Mouse (Mus musculus): ENCODE results near the gene 4632433K11Rik.

GRCm38 (mm10) chr7:5012681-5013513 lies 21.0 kb upstream of the 4632433K11Rik start:
- no peak for TF ChIP-seq GATA1 (IDR thresholded peaks at IDR 0.05; ENCODE audit: borderline replicate concordance, low read length)
- no peak for TF ChIP-seq FLI1 (IDR thresholded peaks at IDR 0.05; ENCODE audit: low read length)
